Comparison of ENCODE assay signal across 25 mouse cellular contexts in the genomic region with DNA sequence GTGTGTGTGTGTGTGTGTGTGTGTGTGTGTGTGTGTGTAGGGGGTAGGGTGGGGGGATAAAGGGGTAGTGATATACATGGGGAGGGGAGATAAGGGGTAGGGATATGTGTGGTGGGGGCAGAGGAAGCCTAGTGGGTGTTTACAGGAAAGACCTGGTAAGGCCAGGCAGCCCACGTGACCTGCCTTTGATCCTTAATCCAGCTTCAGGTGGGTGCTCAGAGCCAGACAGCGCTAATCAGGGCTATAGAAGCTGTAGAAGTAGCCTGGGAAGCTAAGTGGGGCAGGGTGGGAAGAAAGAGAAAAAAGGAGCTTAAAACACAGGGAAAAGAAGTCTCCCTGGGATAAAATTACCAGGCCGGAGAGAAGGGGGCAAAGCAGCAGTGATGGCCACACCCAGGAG.
DNase-seq lines count a peak whose midpoint lies in the region; ATAC-seq lines count a peak whose summit lies in the region.
"Had no signal": no experiment of that assay in that cellular context is flagged by ENCODE, and none has a peak within 500 bp of the region (broad histone marks: within the 10 kb centered on the region; RNA-seq: fewer than 3 reads in every experiment).

No protein-coding gene starts in this region.

- H3K4me3 ChIP-seq in heart, embryonic 12.5 days = no peak overlapping the region
- H3K4me3 ChIP-seq in embryonic facial prominence, embryonic 13.5 days = no peak overlapping the region
- H3K4me3 ChIP-seq in limb, embryonic 13.5 days = no peak overlapping the region
- H3K4me3 ChIP-seq: forebrain, embryonic 12.5 days; heart, embryonic 13.5 days; hindbrain, embryonic 15.5 days; intestine, embryonic 15.5 days; liver, embryonic 15.5 days; lung, embryonic 15.5 days; megakaryocyte, embryonic 14.5 days had no signal

- no peak overlapping the region for H3K27ac ChIP-seq in heart, embryonic 12.5 days (ENCODE audit: poor library complexity, severe bottlenecking)
- H3K27ac ChIP-seq in embryonic facial prominence, embryonic 13.5 days = peak overlapping the region; percentile 48; the same call in 1 of the 2 replicates
- H3K27ac ChIP-seq in limb, embryonic 13.5 days = no peak overlapping the region
- H3K27ac ChIP-seq: forebrain, embryonic 12.5 days; heart, embryonic 13.5 days; hindbrain, embryonic 15.5 days; intestine, embryonic 15.5 days; liver, embryonic 15.5 days; lung, embryonic 15.5 days had no signal

- intact Hi-C loops in heart, postnatal 10 days (cut with DNase I) = no loop called here

- peaks cover 18% of the 10 kb centered on the region for H3K4me1 ChIP-seq in heart, embryonic 12.5 days (replicated peaks)
- H3K4me1 ChIP-seq in embryonic facial prominence, embryonic 13.5 days = peaks cover 26% of the 10 kb centered on the region
- H3K4me1 ChIP-seq in limb, embryonic 13.5 days = peaks cover 30% of the 10 kb centered on the region
- H3K4me1 ChIP-seq: intestine, embryonic 15.5 days; liver, embryonic 15.5 days; lung, embryonic 15.5 days; megakaryocyte, embryonic 14.5 days had no signal

- no peak overlapping the region for H3K9ac ChIP-seq in heart, embryonic 12.5 days
- 0 out of 2 replicates have a peak overlapping the region, but pooled peaks have one; percentile 21 for H3K9ac ChIP-seq in embryonic facial prominence, embryonic 13.5 days
- no peak overlapping the region for H3K9ac ChIP-seq in limb, embryonic 13.5 days
- H3K9ac ChIP-seq: forebrain, embryonic 12.5 days; hindbrain, embryonic 15.5 days; intestine, embryonic 15.5 days; liver, embryonic 15.5 days; lung, embryonic 15.5 days had no signal

- peak overlapping the region; percentile 35; the same call in 1 of the 2 replicates for H3K4me2 ChIP-seq in heart, embryonic 12.5 days
- peak overlapping the region; percentile 9; the same call in 1 of the 2 replicates for H3K4me2 ChIP-seq in embryonic facial prominence, embryonic 13.5 days
- H3K4me2 ChIP-seq in limb, embryonic 13.5 days (replicated peaks) = peak overlapping the region; percentile 21; the same call in 1 of the 2 replicates
- H3K4me2 ChIP-seq: forebrain, embryonic 12.5 days; hindbrain, embryonic 15.5 days; intestine, embryonic 15.5 days; liver, embryonic 15.5 days; lung, embryonic 15.5 days had no signal

- no peaks in the 10 kb centered on the region for H3K36me3 ChIP-seq in heart, embryonic 12.5 days
- no peaks in the 10 kb centered on the region for H3K36me3 ChIP-seq in embryonic facial prominence, embryonic 13.5 days
- no peaks in the 10 kb centered on the region for H3K36me3 ChIP-seq in limb, embryonic 13.5 days
- H3K36me3 ChIP-seq: forebrain, embryonic 12.5 days; heart, embryonic 13.5 days; hindbrain, embryonic 15.5 days; intestine, embryonic 15.5 days; liver, embryonic 15.5 days; lung, embryonic 15.5 days had no signal

- H3K9me3 ChIP-seq in heart, embryonic 12.5 days (replicated peaks) = no peaks in the 10 kb centered on the region
- no peaks in the 10 kb centered on the region for H3K9me3 ChIP-seq in embryonic facial prominence, embryonic 13.5 days
- H3K9me3 ChIP-seq in limb, embryonic 13.5 days = no peaks in the 10 kb centered on the region
- H3K9me3 ChIP-seq: forebrain, embryonic 12.5 days; heart, embryonic 13.5 days; hindbrain, embryonic 15.5 days; intestine, embryonic 15.5 days; liver, embryonic 15.5 days; lung, embryonic 15.5 days had no signal

- no peak for DNase-seq in heart, postnatal 10 days
- peak; percentile 6 for DNase-seq in ZHBTc4 (ENCODE audit: low read depth, low spot score)
- no peak for DNase-seq in adrenal gland, postnatal 14 days
- no peak for DNase-seq in Muller cell, postnatal 12 days (ENCODE audit: inconsistent ontology term)
- DNase-seq: adrenal gland, adult 2 months; cerebellum, adult 11-12 months; cerebellum, postnatal 14 days; heart, postnatal 36 days; kidney, adult 8-10 months; kidney, postnatal 14 days; layer of hippocampus, postnatal 36 days; liver; lung, postnatal 36 days; thymus, postnatal 25 days had no signal

- ATAC-seq in heart, embryonic 12.5 days (ENCODE audit: insufficient number of reproducible peaks, low FRiP score) = no peak
- ATAC-seq in embryonic facial prominence, embryonic 13.5 days (ENCODE audit: insufficient number of reproducible peaks, insufficient read depth, low FRiP score, low TSS enrichment, low read depth) = no peak; the same call in 1 of the 2 replicates
- no peak for ATAC-seq in limb, embryonic 13.5 days (ENCODE audit: low FRiP score, low read depth)
- ATAC-seq: intestine, embryonic 15.5 days; Patski had no signal

- 5% methylated on average over 3 of the region's 3 CpGs for WGBS in heart, embryonic 12.5 days
- 14% methylated on average over 3 of the region's 3 CpGs for WGBS in embryonic facial prominence, embryonic 13.5 days
- 11% methylated on average over 3 of the region's 3 CpGs for WGBS in limb, embryonic 13.5 days

- peaks cover 5% of the 10 kb centered on the region; the same call in 1 of the 2 replicates for H3K27me3 ChIP-seq in heart, embryonic 12.5 days (replicated peaks)
- no peaks in the 10 kb centered on the region for H3K27me3 ChIP-seq in embryonic facial prominence, embryonic 13.5 days
- H3K27me3 ChIP-seq in limb, embryonic 13.5 days = no peaks in the 10 kb centered on the region
- H3K27me3 ChIP-seq: hindbrain, embryonic 15.5 days; intestine, embryonic 15.5 days; liver, embryonic 15.5 days; lung, embryonic 15.5 days; megakaryocyte, embryonic 14.5 days; Patski had no signal
